Mouse (Mus musculus): ENCODE measurements at regions not wholly inside any gene's neighbourhood (a gene's known extent, or its start where the extent isn't known, plus 50 kb on each side); places are given as distances from the start of the nearest gene placed in this dataset.

- no peak for TF ChIP-seq CTCF (IDR thresholded peaks at IDR 0.05; ENCODE audit: borderline replicate concordance, insufficient read depth, low read depth, low read length)
- no peak for TF ChIP-seq POLR2A (IDR thresholded peaks at IDR 0.05; ENCODE audit: borderline replicate concordance, insufficient read depth, low read length)
Measured at GRCm38 (mm10) chr19:49314229-49314628, 1108.4 kb downstream of the Sorcs3 start.

All from cerebellum, adult 2 months (tissue).